Mouse (Mus musculus) thymus, postnatal 36 days (tissue): ENCODE data around the gene Zfp365.

Source experiments
- DNase-seq, 2 experiments: peaks; one replicate each; pipeline ENCODE4 v3.0.0; 2022; ENCODE audit warnings: mixed read lengths in 2 of 2

The Zfp365 gene

GRCm38 (mm10) chr10:67901179-67901578, 11.3 kb downstream of the Zfp365 start:
- no peak for DNase-seq

DNA sequence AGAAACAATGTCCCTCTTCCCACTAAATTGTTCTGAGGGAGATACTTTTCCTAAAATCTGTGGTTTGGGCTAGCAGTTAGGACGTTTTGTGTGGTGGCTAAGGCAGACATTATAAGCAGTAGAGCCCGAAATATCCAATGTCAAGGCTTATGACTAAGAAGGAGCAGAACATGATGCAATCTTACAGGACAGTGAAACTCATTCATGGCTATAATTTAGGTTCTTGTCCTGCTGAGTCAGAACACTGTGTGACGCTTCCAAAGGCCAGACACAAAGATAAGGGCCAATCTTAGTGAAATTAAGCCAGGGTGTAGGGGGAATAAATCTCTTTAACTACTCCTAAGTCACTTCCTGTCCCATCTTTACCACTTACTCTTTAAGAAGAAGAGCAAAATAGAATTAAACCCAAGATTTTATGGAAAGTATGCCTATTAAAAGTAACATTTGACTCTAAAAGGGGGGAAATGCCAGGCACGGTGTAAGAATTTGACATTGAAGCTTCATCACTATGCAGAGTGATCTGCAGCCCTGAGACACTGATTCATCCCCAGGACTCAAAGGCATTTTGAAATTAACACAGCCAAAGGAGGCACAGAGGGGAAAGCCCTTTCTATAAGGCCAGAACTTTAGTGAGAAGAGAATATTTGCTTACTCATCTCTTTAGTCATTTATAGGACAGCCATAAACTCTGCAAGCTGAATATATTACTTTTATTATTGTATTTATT, 13.3 kb downstream of the Zfp365 start:
- no peak for DNase-seq

DNA sequence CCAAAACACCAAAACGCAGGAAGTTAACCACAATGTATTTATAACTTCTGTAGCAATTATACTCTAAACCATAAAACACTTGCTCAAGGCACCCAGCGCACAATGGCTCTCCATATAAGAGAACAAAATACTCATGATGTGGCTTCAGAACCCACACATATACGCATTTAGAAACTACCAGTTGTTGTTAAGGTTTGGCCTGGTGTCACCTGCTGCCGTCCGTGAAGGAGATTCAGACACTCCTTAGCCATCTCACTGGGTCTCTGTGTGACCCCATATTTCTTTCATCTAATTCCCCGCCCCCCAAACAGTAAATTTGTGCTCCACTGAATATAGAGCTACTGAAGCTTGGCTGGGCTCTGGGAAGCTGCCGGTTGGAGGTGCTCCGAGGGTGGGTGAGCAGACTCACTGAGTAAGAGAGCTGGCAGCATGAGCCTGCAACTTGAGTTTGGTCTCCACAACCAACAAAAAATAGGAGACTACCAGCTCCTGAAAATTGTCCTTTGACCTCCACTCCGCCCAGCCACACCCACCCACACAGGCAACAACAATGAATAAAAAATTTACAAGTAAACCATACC, 14.0 kb downstream of the Zfp365 start:
- no peak for DNase-seq

DNA sequence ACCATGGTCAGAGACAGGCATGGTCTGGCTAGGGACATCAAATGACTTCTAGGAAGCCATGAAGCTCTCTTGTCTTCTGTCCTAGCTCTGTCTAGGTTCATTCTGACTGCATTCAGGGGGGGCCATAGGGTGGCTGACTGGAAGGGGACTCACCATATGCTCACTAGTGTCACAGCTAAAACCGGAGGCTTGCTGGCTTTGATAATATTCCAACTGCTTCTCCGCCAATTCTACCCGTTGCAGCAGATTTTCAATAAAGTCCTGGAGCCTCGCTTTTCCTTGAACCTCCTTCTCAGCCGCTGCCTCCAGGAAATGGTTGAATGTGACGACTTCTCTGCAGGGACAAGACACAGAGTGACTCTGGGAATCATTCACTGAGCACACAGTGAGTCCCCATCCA, 15.2 kb downstream of the Zfp365 start:
- DNase-seq, result no peak

GRCm38 (mm10) chr10:67894683-67895082, 17.8 kb downstream of the Zfp365 start:
- no peak for DNase-seq

DNA sequence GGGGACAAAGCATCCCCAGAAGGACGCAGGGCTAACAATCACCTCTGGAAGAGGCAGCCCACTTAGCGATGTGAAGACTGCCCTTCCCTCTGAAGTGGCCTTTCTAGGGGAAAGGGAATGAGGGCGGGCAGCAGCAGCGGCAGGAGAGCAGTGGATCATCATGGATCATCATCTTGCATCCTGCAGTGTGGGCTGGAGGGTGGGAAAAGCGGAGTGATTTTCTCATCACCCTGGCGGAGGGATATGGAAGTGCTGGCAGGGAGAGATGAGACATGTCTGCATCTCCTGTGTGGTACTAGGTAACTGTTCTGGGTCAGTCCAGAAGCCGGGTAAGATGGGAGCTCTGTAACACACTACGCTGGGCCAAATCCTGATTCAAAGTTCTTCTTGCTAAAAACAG, 18.4 kb downstream of the Zfp365 start:
- DNase-seq, result no peak

DNA sequence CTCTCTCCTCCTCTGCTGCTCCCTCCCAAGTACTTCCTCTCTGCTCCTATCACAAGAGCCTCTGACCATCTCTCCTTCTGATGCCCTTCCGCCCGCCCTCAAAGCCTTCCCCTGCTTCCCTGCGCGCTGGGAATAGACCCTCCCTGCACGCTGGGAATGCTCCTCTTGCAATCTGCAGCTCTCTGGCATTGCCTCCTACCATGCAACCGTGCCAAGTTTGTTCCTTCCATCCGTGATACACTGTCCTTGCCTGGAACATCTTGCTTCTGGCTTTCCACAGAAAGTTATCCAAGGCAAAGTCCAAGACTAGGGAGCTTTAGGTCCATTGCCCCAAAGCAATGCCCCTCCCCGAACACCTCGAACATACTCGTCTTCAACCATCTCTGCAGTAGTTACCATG, 19.2 kb downstream of the Zfp365 start:
- DNase-seq, result no peak

GRCm38 (mm10) chr10:67891126-67891525, 21.3 kb downstream of the Zfp365 start:
- DNase-seq, result no peak

- DNase-seq, result peak; percentile 31 to 48
Measured at GRCm38 (mm10) chr10:67887971-67888370, 24.5 kb downstream of the Zfp365 start.

- no peak for DNase-seq
Measured at GRCm38 (mm10) chr10:67880692-67881091, 31.8 kb downstream of the Zfp365 start.

GRCm38 (mm10) chr10:67871811-67872210, 40.7 kb downstream of the Zfp365 start:
- DNase-seq, result peak; percentile 49 to 67

DNA sequence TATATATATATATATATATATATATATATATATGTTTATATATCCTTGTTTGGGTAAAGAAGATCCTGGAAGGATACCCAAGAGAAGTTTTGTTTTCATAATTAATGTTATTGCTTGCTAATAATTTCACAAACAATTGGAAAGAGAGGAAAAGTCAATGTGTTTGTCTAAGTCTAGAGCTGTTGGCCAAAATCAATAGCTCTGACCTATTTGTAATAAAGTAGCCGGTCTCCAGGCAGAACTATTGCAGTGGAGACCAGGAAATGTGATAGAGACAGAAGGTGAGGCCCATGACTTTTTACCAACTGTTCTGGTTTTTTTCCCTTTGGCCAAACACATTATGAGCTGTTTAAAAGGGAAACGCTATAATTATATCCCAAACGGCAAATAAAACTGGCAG, 44.2 kb downstream of the Zfp365 start:
- DNase-seq, result no peak

- no peak for DNase-seq
Measured at GRCm38 (mm10) chr10:67865841-67866240, 46.6 kb downstream of the Zfp365 start.

GRCm38 (mm10) chr10:67865063-67865462, 47.4 kb downstream of the Zfp365 start:
- no peak for DNase-seq

- DNase-seq, result peak in 1 of 2 experiments; percentile 13
Measured at GRCm38 (mm10) chr10:67862331-67862730, 50.1 kb downstream of the Zfp365 start.

GRCm38 (mm10) chr10:67858878-67859277, 53.6 kb downstream of the Zfp365 start:
- peak; percentile 55 to 66 for DNase-seq

- DNase-seq, result no peak
Measured at GRCm38 (mm10) chr10:67857561-67857906, 54.9 kb downstream of the Zfp365 start.

DNA sequence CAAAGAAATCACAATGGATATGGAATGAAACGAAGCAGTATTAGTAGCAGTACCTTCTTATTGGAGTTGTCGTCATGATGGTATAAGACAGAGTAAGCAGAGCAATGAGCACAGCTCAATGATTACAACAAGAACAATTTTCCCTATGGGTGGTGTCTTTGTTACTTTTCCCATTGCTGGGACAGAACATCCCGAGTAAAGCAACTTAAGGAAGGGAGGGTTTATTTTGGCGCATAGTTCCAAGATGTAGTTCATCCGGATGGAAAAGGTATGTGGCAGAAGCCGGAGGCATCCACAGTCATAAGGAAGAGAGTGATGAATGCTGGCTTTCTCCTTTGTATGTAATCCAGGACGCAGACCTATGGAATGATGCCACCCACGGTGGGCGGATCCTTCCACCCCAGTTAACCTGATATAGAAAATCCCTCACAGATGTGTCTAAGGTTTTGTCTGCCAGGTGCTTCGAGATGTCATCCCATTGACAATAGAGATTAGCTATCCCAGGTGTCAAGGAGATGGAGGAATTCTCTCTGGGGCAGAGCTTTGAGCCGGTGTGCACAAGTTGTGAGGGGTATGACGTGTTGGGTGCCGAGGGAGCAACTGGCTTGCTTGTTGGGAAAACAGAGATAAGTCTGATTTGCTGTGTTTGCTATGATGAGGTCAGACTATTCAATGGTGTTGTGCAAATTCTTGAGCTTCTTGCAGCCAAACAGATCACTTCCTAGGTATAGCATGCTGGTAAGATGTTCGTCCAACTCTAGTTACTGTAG, 55.5 kb downstream of the Zfp365 start:
- no peak for DNase-seq

GRCm38 (mm10) chr10:67855760-67856159, 56.7 kb downstream of the Zfp365 start:
- DNase-seq, result no peak

DNA sequence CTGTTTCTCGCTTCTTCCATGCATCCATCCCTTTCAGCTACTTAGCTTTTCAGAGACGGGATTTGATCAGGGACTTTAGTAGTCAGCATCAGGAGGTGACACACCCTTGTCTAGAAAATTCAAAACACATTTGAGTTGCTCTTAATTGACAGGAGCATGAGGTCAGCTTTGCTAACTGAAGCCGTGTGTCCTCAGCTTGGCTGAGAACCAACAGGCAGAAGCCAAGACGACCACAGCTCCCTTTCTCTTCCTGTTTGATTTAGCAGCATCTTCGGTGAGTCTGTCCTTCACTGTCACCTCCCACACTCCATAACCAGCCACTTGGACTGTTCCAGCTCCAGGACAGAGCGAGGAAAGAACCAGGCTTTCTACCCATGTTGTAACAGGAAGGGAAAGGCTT, 60.1 kb downstream of the Zfp365 start:
- no peak for DNase-seq

DNA sequence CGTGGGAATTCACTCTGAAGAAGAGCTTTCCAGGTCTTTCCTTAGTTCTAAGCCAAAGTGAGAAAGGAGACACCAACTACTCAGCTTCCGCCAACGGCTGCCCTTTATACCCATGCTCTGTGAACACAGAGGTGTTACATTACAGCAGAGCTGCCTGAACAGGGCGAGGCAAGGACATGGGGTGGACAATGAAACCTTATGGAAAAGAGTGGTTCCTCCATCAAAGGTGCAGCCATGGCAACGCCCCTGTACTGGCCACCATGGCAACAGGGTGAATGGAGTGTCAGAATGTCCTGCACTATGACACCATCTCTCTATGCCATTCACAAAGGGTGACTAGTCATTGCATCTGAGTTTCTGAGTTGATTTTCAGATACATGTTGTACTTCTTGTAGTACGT, 61.4 kb downstream of the Zfp365 start:
- DNase-seq, result no peak

- DNase-seq, result no peak
Measured at GRCm38 (mm10) chr10:67846016-67846650, 66.3 kb downstream of the Zfp365 start.

DNA sequence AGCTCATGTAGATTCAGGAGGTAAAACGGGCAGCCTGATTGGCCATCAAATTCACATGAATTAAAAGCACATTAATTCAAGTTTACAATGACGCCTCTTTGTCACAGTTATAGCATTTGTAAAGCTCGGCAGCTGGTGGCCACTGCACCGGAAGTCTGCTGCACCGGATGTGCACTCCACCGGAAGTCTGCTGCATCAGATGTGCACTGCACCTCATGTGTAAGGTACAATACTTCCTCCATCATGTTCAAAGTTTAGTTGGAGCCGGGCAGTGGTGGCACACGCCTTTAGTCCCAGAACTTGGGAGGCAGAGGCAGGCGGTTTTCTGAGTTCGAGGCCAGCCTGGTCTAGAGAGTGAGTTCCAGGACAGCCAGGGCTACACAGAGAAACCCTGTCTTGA, 70.9 kb downstream of the Zfp365 start:
- no peak for DNase-seq

GRCm38 (mm10) chr10:67840735-67841134, 71.7 kb downstream of the Zfp365 start:
- no peak for DNase-seq
